Mouse (Mus musculus): ENCODE data around the gene Prr23a1.

DNA sequence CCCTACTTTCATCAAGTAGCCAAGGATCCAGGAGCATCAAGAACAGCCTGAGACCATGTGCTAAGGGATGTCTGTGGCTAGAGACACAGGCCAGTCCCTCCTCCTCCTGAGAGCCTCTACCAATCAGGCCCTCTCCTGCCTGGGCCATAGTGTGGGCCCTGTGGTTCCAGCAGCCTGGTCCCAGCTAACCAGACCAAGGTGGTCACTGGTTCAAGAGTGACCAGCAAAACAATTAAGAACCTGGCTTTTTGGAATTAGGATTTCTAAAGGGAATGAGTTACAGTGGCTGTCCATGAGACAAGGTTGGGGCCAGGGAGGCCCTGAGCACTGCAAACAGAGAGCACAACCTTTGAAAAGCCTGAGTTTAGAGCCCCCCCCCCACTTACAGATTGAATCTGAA is 21.2 kb upstream of the Prr23a1 start:
- no peak for TF ChIP-seq CTCF (conservative IDR thresholded peaks at IDR 0.05; ENCODE audit: low read length)
- TF ChIP-seq POU5F1 (IDR thresholded peaks at IDR 0.05; ENCODE audit: borderline replicate concordance, low read length) = no peak
- no peak for TF ChIP-seq NANOG (IDR thresholded peaks at IDR 0.05; ENCODE audit: borderline replicate concordance, low read length)
